Mouse (Mus musculus) megakaryocyte-erythroid progenitor cell, adult 5-6 weeks (primary cell): ENCODE measurements around the gene Ift46. TPM values are rescaled to one million over a fixed set of nuclear protein-coding genes. Genes with fewer than 3 reads are reported as not detected.

ENCODE experiments used
- ATAC-seq: replicated peaks from 2 replicates; pipeline ENCODE4 v1.8.0; 2016; ENCODE audit warnings: mild to moderate bottlenecking, inconsistent platforms; ENCODE audit not compliant: severe bottlenecking, poor library complexity, low FRiP score, low TSS enrichment
- total RNA-seq, 2 experiments: library from RNA; stranded (forward) in 1 of 2; stranded (reverse) in 1 of 2; fragments of 200-1000, 215-1000 nt in 1 of 2; fragments of >200 nt in 1 of 2; fragmentation: Nextera tagmentation in 1 of 2; gene quantifications; 2 replicates each; pipeline ENCODE4 v1.2.3; 2014 to 2017

Ift46 gene
- 27.7 and 31.3 TPM in 2 replicates for total RNA-seq (2014; fragmentation: Nextera tagmentation)
- total RNA-seq (2017): 24.1 and 28.7 TPM in 2 replicates

DNA sequence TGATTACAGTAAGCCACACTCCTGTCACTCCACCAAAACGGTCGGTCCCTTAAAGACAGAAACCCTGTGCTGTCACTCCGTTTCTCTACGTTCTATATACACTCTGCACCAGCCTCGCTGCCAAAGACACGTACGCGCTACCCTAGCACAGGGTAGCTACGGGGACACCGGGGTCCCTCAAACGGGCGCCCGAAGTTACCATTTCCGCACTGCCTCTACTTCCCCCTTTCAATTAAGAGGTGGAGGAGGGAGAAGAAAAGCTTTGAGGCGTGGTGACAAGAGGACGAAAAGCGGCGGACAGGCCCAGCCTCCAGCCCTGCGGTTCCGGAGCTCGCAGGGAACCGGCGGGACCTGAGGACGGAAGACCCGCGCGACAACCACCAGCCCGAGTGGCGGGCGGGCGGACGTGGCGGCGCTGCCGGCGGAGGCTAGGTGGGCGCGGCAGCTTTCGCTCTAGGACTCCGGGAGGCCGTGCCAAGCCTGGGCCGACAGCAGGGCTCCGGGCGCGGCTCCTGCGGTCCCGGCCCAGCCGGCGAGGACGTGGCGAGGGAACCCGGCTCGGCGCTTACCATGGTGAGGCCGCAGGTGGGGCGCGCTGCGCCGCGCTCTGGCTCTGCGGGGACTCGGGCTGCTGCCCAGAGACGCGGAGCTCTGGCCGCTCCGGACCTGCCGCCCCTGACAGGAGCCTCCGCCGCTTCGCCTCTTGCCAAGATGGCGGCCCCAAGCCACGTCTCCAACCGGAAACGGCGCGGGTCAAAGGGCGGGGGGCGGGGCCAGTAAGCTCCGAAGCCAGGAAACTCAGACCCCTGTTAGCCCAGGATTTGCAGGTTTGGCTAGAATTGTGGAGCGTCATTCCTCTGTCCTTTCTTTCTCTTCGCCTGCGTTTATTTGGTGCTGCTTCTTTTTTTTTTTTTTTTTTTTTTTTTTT lies at the start of gene Ift46, which contains the start of gene Arcn1:
Gene Ift46, plus strand, starts transcription at position 808 of the 928 bp plus-strand sequence.
Gene Arcn1, minus strand, starts transcription at position 745 of the 928 bp plus-strand sequence.
- ATAC-seq: peak; percentile 84

DNA sequence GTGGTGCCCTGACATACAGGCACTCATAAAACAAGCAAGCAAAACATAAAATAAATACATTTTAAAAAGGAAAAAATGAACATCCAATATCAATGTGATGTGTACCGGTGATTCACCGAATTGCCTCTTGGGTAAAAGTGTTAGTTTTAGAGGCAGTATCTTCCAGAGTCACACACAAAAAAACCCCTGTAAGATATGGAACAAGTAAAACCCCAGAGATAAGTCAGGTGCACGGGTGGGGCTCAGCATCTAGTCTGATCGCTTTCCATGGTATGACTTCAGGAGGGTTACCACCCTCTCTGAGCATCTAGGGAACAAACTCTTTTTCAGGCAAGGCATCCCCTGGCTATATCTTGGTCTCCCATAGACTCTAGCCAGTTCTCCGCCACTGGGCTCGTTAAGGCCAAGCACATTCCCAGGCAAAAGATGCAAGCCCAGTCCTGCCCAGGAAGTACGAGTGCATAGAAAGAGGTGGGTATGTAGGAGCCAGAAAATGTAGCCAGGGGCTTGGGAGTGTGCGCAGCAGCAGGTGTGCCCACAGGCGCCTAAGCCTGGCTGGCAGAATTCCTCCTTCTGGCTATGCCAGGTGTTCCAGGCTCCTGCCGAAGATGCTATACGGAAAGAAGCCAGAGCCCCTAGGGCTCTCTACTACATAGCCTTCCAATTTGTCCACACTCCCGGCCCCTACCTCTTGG lies 48.6 kb upstream of the Ift46 start:
- no peak for ATAC-seq

DNA sequence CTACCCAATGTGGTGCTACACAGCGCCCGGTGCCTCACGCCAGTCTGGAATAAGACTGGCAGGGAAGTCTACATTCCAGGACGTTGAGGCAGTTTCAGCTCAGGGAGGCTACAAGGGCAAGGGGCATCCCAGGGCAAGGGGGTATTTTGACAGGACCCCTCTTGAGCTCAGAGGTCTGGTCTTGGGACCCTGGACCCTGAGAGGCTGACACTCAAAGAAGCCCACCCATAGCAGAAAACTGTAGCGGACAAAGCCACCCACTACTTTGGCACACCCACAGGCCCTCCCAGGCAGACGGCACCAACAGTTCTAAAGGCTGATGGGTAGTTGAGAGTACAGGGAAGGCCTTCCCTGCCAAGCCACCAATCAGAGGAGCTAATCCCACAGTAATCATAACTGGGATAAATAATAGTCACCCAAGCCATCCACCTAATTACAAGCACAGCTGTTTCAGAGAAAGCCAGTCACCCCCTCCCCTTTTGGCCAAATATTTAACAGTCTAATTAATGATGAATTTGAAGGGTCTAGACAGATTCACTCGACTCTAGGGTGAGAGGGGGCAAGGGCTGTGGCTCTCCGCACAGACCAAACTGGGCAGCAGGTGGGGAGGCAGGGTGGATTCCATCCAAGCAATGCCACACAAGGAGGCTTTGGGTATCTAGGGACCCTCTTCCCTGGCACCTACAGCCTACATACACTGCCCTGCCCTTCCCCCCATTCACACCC lies 47.9 kb upstream of the Ift46 start:
- ATAC-seq: no peak

DNA sequence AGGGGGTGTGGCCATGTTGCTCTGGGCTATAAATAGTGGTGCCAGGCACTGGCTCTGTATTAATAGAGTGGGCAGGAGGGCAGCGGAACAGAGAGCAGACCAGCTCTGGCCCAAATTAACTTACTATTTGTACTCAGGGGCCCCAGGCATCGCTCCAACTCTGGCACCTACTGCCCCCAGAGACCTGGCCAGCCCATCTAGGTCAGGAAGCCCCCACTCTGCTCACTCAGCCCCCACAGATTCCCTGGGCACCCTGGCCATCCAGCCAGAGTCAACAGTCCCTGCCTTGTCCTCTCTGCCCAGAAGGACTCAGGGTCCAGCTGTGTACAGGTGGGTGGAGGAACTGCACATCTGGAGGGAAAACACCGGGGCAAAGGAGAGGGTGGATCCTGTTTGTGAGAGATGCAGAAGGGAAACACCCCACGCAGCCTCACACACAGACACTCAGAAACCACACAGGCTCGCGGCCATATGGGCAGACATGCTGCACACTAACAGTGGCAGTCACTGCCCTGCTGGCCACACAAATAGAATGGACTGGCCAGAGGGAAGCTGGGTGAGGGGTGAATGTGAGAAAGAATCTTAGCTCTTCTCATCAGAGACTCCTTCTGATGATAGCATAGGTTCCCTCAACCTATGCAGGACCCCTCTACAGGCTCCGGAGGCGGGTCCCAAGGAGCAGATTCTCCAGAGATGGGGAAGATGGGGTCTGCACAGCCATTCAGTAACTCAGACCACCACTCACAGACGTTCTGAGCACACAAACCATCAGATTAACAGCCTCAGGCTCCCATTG lies 47.2 kb upstream of the Ift46 start:
- 0 out of 2 replicates have a peak, but pooled peaks have one; percentile 8 for ATAC-seq

DNA sequence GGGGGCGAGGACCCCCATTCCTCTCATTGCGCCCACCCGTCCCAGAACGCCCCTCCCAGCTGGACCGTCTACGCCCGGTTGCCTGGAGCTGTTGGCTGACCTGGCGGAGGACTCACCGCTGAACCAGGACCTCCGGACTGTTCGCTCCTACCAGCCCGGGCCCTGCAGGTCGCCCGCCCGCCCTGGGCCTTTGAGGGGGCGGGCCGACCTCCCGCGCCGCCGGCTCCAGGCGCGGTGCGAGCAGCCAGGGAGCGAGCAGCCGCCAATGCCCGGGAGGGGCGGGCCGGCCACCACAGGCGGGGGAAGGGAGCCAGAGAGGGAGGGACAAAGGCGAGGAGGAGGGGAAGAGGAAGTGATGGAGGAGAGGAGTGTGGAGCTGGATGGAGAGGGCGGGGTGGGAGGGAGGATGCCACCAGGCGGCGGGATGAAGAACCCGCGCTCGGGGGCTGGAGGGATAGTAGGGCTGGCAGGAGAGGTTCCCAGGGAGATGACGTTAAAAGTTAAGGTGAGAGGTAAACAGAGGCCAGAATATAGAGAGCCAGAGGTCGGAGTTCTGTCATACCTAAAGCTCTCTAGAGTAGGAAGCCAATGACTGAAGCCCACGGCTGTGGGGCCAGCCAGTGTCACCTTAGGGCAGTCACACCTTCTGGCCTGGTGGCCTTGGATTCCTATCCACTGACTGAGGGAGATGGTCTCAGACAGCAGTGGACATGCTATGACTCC lies 46.4 kb upstream of the Ift46 start:
- peak; percentile 53 for ATAC-seq

DNA sequence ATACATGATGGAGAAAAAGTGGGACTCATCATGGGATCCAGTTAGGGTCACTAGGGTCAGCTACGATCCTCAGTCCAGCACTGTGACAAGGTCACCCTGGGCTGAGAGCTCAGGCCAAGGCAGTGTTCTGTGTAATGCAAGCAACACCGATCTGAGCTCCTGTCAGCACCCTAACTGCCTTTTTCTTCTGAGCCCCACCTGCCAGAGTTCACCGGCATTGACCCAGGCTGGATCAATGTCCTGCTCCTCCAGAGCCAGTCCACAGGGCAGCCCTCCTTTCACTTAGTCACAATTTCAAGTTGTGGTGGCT lies 45.9 kb upstream of the Ift46 start:
- ATAC-seq: no peak

DNA sequence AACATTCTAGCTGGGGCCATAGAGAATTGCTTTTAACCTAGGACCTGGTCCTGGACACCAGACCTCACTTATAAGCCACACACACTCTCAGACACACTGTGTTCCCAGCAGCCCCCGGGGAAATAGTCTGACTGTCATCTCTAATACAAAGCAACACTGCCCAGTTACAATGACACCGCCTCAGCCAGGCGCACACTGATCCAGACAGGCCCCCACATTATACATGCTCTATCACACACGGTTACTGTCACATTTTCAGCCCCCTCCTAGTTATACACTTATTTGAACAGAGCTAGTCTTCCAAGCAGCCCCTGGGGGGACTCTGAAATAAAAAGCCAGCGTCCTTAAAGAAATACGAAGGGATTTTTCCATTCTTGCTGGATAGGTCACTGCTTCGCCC lies 45.1 kb upstream of the Ift46 start:
- ATAC-seq: no peak

DNA sequence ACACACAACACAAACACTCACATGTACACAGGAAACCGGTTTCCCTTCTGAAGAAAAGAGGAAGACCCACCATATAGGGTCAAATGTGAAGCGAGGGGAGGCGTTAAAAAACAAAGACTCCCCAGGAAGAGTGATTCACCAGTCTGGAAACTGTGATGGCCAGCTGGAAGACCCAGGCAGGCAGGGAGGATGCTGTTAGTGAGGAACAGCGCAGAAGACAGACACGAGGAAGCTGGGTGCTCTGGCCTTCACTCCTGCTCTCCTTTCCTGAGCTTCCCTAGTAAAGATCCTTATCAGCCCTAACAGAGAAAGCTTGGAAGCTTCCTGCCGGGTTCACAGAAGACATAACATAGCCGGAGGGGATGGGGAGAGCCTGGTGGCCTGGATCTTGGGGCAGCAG lies 44.7 kb upstream of the Ift46 start:
- ATAC-seq: no peak

DNA sequence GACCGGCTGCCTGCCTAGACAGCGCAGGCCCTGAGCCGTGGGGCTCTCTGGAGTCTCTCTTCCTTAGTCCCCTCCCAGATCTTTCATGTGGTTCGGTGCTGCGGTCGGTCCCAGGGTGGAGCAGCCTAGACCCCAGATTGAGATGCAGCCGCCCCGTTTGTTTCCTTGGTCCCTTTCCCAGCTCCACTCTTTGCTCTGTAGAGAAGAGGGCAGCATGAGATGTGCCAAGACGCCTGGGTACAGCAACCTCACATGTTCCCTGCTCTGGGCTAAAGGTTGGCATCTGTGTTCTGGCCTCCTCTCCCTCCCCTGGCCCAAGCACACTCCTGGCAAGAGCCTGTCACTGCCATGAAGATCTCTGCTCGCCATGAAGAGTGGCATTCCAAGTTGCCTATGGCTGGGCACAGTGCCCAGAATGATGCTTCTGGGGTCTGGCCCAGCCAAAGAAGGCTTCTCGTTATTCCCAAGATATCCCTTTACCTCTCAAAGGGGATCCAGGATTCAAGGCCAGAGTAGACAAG lies 44.1 kb upstream of the Ift46 start:
- no peak for ATAC-seq

DNA sequence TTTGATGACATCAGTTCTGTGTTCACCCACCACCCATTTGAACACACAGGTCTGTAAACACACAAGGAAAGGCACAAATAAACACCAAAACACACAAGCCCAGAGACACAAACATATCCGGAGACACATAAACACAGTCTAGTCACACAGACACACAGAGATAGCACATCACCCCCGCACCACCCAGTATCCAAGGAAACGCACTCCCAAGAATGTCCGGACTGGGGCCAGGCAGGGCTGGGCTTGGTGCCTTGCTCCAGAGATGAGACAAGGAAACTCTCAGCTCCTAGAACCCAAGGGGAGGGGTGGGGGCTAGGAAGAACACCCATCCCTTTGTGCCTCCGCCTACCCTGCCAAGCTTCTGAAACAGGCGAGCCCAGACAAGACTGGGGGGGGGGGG lies 43.5 kb upstream of the Ift46 start:
- ATAC-seq: no peak

DNA sequence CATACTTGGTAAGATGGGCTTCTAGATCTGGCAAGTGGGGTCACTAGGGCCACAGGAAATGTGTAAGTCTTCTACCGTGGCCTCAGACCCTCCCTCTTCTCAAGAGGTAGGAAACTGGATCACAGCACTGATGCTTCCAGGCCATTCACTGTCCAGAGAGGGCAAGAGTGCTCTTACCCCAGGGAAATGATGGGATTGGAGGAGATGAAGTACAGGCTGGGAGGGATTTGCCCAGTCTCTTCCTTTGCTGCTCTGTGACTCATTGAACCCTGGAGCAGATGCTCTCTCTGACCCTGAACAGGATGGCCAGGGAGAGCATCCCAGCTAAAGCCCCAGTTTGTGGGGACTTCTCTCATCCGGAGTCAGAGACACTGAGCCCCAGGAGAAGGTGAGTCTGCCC lies 43.0 kb upstream of the Ift46 start:
- ATAC-seq: no peak

DNA sequence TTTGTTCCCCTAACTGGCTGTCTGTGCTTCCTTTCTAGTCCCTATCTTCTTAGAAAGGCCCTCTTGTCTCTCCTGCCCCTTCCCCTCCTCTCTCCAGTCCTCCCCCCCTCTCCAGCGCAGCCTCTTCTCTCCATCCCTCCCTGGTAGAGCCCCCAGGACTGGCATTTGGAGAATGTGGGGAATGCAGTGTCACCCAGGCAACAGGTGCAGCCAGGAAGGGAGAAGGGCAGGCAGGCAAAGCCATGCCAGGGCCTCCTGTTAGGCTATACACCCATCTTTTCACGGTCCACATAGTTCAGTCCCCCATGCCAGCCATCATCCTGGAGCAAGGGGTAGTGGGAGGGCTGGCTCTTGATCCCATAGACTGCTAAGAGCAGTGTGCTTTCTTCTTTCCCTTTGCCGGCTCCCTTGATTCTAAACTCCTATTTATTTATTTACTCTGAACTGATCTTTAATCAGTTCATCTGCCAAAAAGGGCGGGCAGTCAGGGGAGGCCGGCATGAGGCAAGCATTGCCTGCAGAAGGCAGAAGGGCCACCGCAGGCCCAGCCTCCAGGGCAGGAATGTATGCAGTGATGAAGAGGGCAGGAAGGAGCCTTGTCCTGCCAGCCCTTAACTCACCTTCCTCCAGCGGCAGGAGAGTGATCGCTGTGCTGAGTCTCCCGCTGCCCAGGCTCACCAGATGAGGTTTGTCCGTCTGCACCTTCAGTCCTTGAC lies 41.1 kb upstream of the Ift46 start:
- no peak for ATAC-seq

DNA sequence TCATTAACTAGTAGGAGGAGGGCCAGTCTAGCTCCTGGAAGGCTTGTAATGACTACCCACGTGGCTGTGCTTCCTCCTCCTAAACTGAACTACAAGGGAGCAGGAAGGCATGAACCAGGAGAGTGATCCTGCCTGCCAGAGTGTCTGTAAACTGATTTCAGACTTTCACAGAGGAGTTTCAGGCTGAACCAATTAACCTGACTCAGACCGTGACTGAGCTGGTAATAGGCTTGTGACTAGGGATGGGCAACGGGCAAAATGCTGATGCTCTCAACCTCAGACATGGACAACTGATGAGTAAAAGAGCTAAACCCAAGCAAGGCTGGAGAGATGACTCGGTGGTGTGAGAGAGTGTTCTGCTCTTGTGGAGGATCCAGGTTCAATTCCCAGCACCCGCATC lies 40.3 kb upstream of the Ift46 start:
- no peak for ATAC-seq

DNA sequence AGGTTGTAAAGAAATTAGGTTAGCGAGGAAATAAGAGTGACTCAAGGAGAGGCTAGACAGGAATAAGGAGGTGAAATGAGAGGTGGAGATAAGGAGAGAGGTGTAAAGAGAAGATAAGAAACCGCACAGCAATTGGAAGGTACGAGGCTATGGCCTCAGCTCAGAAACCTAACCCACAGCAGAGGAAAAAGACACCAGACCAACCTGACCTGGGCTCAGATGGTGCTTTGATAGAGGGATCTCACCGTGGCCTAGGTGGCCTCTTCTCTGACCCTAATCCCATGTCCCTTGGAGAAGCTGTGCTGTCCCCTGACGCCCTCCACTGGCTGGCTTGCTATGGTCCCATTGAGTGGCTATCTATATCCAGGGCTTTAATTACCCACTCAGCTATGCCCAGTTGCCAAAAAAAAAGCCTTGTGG lies 35.6 kb upstream of the Ift46 start:
- ATAC-seq: peak; percentile 62

DNA sequence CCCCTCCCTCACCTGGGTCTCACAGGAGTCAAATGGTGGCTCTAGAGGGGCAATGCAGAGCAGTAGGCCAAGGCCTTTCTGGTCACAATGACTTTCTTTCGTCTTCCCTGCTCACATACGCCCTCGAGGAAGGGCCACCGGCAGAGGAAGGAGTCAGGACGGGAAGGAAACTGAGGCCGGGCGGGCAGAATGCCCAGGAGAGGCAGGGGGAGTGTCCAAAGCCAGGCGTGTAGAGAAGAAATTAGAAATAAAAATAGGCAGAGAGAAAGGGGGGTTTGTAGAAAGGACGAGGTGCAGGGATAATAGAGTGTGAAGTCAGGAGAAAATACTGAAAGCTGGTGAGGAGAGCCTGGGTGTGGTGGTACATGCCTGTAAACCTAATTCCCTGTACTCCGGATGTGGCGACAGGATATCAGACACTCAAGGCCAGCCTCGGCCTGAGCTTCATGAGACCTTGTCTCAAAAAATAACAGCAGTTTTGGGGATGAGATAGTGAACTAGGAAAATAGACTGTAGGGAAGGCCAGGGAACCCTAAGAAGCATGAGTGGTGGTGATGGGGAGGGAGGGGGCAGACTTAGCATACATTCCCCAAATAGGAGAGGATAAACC lies 34.7 kb upstream of the Ift46 start:
- no peak for ATAC-seq

DNA sequence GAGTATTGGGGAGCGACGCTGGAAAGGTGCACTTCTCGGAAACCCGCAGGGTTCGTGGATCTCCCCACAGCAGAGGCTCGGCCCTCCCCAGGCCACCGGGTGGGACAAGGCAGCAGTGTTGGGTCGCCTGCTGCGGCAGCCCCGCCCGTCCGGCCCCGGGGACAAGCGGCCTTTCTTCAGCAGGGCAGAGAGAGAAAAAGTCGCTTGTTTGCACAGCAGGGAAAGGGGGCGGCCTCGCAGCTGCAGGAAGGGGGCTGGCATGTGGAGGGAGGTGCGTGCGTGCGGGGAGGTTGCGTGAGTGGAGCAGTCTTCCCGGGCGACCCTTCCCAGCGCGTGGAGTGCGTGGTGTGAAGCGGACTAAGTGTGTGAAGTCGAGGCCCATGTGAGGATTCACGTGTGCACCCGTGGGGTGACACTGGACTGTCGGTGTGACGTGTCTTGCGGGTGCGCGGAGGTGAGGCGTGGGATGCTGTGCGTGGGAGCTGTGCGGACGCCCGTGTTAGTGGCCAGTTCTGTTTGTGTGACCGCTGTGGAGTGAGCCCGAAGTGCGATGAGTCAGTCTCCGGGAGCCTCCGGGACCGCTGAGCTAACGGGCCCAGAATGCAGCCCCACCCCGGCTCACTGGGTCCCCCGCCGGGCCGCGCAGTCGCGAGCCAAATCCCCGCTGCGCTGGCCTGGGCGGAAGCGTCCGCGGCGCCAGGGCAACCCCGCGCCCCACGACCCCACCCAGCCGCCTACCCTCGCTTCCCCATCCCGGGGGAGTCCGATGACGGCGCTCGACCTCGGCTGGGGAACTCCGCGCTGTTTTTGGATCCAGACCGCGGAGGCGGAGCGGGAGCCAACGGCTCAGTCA lies 33.8 kb upstream of the Ift46 start:
- 0 out of 2 replicates have a peak, but pooled peaks have one; percentile 12 for ATAC-seq
